Mouse (Mus musculus): ENCODE data around the gene Rdh1.

Rdh1 gene

DNA sequence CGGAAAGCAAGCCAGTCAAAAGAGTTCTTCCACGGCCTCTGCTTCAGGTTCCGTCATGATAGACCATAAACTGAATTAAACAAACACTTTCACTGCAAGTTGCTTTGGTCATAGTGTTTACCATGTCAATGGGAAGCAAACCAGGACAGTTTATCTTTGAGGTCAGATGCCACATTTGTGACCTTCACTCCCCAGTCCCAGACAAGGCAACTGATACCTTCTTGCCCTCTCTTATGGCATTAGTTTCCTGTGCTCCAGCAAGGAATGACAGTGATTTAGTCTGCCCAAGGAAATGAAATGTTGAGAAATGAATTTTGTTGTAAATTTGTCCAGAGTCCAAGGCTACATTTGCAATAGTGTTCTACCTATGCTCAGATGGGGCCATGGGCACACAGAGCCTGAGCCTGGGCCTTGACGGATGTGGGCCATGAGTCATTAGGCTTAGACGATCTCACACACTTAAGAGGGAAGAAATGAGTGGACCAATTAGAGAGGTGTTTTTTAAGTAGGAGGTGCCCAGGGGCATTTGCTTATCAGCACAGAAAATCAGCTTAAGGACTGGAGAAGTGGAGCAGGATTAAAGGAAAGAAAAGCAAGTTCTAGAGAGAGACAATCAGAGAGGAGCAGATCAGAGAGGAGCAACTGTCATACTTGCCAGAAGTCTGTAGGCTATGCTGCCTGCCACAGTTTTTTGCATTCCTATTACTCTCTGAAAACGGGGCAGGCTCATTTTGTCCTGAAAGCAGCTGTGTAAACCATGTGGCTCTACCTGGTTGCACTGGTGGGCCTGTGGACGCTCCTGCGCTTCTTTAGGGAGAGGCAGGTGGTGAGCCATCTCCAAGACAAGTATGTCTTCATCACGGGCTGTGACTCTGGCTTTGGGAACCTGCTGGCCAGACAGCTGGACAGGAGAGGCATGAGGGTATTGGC, at the start of gene Rdh1, which contains the start of gene Rdh16f1:
TSS of gene Rdh1 (plus strand) at position 541 of the 930 bp plus-strand sequence.
TSS of gene Rdh16f1 (plus strand) at position 607 of the 930 bp plus-strand sequence.
- DNase-seq, result no peak

DNA sequence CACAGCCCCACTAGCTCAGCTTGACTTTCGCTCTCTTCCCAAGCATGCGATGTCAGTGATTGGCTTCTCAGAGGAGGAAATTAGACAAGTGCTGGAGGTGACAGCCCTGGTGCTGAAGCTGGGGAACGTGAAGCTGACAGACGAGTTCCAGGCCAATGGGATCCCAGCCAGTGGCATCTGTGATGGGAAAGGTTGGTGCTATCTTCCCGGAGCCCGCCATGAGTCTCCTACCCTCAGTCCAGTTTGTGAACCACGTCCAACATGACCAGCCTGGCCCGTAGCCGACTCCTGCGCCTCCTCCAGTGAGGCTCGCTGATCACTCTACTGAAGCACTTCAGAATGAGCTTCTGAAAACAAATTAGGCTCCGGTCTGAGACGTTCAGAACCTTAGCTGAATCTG, 49.2 kb upstream of the Rdh1 start:
- no peak for DNase-seq

DNA sequence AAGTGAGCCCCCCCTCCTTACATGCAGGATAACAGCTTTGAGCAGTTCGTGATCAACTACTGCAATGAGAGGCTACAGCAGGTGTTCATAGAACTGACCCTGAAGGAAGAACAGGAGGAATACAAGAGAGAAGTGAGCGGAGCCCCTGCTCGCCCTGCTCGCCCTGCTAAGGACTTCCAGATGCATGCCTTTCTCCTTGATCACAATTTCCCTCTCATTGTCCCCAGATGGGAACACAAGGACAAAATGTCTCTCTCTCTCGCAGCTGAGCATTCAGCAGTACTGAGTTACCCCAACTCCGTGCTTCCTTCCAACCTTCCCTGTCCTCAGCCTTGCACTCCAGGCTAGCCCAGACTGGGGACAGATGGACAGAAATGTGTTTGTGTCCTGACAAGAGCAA, 46.8 kb upstream of the Rdh1 start:
- no peak for DNase-seq

DNA sequence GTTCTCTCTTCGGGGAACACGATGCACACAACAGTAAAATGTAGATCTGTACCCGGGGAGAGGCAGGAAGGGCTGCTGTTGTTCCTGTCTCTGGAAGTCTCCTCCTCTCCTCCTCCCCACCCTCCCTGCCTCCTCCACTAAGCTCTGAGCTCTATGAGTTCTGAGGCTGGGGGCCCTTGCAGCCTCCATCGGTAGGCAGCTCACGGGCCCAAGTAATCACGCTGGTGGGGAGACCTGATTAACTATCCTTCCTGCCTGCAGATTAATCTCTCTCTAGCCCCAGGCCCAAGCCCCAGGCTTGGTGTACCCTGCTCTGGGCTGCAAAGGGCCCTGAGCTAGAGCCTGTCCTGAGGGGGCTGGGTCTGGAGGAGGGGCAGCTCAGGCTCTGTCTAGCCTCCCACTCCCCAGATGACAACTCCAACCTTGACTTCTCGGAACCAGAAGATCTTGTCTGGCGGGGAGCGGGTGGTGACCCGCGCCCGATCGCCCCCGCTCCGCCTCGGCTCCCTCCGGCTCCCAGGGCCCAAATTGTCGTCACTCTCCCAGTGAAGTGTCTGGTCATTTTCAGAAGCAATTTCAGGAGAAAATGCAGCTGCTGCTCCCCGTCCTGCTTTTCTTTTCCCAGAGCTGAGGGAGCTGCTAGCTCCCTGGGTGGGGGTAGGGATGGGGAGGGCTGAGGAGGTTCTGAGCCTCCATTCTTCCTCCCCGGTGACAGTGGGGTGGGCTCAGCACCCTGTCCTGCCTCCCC, 37.7 kb upstream of the Rdh1 start:
- no peak for DNase-seq

DNA sequence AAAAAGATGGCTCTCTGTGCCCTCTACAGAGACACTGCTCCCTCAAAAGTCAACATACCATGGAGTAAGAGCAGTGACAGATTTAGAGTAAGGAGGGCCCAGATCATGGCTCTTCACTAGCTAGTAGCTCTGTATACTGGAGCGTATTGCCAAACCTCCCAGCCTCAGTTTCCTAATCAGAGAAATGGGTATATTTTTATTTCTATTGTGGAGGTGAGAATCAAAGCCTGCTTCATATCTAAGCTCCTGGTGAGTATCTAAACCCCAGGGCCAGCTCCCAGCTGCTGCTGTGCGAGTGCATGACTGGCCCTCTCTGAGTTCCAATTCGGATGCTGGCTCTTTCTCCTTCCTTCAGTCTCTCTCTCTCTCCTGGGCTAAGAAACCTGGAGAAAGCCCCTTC, 35.3 kb upstream of the Rdh1 start, which contains the start of gene Tac2:
TSS of gene Tac2 (plus strand) at position 301 of the 400 bp plus-strand sequence.
- no peak for DNase-seq

DNA sequence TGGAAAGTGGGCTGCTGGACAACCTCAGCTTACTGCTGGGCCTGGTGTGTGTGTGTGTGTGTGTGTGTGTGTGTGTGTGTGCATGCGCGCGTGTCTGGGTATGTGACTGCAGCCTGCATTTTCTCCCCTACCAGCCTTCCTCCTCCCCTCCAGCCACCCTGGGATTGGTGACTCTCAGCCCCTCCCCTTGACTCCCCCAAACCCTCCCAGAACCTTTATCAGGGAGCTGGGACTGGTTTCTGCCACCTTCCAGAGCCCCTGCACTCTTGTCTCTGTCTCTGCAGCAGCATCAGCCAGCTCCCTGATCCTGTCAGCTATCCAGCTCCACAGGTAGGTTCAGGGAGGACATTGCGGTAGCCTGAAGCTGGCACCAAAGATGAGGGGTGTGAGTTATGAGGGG, 34.4 kb upstream of the Rdh1 start:
- no peak for DNase-seq

DNA sequence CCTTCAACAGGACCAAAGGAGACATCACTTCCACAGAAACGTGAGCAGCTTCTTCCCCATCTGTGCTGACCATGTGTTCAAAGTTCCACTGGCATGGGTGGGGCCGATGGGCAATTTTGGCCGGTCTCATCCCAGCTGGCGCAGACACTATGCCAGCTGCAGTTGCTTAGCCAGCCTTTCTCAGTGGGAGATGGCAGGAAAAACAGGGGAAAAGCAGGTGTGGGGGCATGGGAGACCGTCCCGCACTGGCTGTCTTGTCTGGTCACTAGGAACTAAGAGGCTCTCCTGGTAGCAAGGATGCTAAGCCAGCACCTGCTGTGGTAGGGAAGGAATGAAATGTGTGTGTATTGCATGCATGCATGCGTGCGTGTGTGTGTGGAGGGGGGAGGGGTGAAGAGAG, 31.1 kb upstream of the Rdh1 start:
- DNase-seq, result no peak

DNA sequence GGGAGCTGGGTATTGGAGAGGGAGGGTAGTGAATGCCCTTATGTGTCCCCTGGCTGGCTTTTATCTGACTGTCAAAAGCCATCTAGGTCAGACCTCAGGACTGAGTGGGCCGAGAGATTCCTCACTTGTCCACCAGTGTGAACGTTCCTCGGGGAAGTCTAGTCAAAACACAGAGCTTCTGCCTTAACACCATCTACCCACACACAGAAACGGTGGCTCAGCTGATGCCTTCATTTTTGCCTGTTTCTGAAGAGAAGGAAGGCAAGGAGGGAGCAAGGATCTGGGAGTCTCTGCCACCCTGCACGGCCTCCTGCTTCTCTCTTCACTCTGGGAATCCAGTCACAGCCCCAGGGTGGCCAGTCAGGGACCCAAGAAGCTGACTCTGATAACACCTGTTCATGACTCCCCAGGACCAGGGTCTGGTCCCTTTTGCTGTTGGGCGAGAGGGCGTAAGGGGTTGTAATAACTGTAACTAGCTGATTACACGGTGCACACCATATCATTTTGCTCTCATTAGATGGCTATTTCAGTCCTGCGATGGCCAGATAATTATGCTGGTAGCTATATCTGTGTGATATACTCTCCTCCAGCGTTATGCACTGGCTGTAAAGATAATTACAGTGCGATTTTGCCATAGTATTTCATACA, 29.1 kb upstream of the Rdh1 start:
- DNase-seq, result no peak

DNA sequence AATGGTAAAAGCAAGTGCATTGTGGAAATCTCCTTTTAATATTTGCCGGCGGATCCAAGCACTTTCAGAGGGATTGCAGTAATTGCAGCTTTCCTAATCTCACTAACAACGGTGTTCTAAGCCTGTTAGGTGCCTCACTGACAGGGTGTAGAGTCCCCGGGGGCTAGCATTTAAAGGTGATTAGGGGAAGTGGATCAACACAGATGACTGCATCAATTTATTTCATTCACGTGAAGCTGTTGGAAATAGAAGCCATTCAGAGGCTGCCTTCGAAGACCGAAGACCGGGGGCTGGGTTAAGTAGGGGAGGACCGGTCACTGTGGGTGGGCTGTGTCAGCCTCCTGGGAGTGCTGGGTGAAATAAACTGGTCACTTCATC, 28.6 kb upstream of the Rdh1 start:
- no peak for DNase-seq

DNA sequence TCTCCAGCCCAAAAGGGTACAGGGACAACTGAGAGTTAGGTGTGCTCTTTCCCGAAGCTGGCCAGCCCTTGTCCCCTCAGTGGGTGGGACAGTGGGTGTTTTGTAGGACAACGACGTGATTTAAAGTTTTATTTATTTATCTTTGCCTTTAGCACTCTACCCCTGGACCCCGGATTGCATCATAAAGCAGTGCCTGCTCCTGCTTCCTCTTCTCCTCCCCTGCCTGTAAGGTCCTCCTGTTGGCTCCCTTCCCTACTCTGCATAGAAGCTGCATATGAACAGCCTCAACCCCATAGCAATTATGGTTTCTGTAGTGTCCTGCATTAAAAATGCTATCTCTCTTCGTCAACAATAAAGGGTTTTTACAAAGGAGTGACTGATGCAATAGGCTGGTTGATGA, 28.1 kb upstream of the Rdh1 start:
- no peak for DNase-seq

DNA sequence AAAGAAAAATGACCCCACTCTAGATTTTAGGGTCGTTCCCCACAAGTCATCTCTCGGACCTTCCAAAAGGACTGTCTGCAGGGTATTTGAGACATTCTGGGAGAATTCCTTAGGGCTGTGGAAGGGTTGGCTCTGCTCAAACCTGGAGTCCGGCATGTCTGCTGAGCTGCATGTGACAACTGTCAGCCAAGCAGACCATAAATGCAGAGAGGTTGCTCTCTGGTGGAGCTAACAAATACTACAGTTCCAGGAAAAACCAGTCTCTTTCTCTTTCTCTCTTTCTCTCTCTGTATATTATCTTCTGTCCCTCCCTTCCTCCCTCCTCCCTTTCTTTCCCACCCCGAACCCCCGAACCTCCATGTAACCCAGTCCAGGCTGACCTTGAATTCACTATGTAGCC, 25.1 kb upstream of the Rdh1 start:
- DNase-seq, result no peak

DNA sequence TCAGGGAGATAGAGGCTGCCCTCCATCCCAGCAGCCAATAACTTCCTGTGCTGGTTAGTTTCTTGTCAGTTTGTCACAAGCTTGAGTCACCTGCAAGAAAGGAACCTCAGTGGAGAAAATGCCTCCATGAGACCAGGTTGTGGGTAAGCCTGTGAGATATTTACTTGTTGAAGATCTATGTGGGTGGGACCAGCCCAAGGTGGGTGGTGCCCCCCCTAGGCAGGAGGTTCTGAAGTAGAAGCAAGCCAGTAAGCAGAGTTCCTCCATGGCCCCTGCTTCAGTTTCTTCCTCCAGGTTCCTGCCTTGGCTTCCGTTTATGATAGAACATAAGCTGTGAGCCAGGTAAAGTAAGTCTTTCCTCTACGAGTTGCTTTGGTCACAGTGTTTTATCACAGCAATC, 23.3 kb upstream of the Rdh1 start:
- DNase-seq, result no peak

DNA sequence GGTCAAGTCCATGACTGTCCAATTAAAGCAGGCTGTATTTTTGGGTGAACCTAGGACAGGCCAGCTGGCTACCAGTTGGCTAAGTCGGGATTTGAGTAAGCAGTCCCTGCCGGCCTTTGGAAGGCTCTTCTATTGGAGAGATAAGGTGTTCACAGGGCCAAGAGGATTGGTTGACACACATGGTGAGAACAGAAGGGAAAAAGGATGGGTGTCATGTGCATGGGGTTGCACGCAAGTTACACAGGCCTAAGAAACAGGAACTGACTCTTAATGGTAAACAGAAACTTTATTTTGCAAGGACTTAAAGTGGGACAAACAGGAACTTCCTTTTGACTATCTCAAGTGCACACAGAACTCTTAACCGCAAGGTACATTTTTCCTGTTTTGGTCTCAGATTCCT, 22.6 kb upstream of the Rdh1 start:
- no peak for DNase-seq

DNA sequence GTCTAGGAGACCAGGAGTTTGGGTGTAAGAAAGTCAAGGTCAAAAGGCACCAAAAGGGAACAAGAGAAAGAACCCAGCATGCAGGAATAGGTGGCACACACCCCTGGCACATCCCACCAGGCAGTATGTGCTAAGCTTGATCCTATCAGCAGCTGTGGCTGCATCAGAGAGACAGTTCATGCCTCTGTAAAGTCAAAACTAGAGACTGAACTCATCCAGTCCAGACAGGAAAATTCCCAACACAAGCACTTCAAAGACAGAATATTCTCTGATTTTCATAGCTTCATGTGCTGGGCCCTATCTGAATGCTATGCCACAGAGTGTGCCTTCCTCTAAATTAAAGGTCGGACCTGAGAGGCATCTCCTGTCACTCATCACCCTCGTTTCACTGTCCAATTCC, 22.0 kb upstream of the Rdh1 start:
- no peak for DNase-seq

DNA sequence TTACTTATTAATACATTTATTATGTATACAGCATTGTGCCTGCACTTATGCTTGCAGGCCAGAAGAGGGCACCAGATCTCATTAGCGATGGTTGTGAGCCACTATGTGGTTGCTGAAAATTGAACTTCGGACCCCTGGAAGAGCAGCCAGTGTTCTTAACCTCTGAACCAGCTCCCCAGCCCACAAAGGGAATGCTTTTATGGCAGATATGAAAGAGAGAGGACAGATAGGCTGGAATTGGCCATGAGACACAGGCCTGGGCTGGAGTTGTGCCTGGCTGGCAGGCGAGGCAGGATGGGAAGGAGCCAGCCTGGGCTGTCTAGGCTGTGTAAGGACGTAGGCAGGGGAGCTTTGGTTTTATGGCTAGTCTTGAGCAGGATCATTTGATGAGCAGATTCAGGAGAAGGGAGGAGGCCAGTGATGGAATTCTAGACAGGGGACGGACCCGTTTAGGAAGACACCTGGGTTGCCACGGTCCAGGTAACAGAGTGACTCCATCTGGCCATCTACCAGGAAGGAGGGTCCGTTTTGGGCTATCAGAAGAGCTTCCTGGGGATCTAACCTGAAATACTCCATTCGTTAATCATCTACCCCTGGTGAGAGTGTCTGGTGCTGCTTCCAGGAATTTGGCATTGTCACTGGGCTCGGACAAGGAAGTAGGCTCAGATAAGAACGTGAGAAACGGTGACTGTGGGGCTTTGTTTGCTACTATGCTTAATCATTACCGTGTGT, 21.2 kb upstream of the Rdh1 start:
- DNase-seq, result peak; percentile 34

DNA sequence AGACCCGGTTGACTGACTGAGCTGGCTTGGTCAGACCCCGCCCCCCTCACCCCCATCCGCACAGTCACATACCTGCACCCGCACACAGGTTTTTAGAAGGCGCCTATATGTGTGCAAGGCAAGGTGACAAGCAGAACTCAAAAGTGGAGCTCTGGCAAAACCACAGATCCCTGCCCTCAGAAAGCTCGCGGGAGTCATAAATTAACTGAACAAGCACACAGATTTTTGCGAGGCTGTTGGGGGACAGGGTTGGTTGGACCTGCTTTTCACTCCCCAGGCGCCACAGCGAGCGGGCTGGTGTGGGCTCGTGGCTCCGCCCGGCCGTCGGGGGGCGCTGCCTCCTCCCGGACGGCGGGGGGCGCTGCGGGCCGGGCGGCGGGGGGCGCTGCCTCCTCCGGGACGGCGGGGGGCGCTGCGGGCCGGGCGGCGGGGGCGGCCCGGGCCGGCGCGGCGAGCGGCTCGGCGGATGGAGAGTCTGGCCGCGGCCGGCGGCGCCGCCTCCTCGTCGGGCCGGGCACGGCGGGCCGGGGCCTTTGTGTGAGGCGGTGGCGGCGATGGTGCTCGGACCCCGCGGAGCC, 20.3 kb upstream of the Rdh1 start, which contains the start of gene Zbtb39:
TSS of gene Zbtb39 (plus strand) at position 456 of the 578 bp plus-strand sequence.
- DNase-seq, result peak; percentile 85

DNA sequence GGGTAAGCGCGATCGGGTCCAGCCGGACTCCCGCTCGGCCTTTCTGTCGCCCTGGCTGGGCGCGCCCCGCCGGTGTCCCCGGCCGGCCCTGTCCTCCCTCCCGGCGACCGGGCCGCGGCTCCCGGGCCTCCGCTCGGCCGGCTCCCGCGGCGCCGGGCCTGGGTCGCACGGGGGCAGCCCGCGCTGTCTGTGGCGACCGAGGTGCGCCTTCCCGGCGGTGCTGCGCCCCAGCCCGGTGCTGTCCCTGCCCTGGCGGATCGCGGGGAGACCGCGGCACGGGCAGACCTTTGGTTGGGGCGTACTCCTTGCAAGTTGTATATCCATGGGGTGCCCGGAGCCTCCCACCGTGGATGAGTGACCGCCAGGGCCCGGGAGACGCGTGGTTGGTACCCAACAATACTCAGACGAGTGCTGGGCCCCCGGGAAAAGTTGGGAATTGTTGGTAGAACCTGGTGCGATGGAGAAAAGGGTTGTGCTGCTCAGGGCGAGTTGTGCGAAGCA, 19.8 kb upstream of the Rdh1 start:
- peak; percentile 49 for DNase-seq

DNA sequence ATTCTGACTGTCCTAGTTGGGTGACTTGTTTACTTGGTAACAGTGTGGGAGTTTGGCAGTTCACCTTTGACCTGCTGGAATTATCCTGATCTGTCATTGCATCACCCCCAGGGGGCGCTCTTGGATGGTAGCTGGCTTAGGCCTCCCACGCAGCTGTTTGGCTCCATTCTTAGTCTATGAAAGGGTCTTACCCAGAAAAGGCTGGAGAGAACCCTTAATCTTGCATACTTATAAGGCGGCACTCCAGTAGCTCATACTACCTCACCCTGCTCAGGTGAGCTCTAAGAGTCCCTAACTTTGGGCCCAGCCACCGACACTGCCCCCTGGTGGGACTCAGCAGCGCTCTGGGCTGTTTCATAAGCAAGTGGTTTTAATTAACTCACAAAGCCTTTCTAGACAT, 14.9 kb upstream of the Rdh1 start:
- peak; percentile 43 for DNase-seq

DNA sequence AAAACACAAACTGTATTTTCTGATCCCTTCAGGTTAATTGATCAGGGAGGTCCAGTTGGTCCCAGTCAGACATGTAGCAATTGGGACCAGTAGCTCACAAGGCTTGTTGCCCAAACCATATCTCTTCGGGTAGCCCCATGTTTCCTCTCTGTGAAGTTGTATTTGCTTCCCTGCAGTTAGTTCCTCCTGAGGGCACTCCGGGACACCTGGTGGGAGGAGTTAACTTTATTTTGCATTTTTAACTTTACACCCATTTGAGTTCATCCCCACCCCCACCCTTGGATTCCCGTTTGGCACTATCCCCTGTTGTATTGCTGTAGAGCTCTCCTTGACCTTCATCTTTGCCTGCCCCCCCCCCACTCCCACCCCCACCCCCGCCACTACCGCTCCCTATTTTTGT, 13.6 kb upstream of the Rdh1 start:
- no peak for DNase-seq

DNA sequence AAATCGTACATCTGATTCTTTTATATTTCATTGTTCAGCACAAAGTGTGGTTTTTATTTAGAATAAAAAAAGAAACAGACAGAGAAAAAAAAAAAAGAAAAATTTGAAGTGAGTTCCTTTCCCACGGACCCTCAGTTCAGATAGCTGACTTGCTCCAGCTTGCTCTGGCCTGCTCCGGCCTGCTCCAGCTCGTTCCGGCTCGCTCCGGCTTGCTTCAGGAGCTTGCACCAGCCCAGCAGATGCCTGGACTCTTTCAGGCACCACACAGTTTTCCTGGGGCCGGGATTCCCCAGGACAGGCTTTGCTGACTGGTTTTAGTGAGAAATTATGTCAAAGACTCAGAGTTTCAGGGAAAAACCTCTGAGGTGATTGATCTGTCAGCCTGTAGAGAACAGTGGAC, 12.3 kb upstream of the Rdh1 start:
- DNase-seq, result no peak

DNA sequence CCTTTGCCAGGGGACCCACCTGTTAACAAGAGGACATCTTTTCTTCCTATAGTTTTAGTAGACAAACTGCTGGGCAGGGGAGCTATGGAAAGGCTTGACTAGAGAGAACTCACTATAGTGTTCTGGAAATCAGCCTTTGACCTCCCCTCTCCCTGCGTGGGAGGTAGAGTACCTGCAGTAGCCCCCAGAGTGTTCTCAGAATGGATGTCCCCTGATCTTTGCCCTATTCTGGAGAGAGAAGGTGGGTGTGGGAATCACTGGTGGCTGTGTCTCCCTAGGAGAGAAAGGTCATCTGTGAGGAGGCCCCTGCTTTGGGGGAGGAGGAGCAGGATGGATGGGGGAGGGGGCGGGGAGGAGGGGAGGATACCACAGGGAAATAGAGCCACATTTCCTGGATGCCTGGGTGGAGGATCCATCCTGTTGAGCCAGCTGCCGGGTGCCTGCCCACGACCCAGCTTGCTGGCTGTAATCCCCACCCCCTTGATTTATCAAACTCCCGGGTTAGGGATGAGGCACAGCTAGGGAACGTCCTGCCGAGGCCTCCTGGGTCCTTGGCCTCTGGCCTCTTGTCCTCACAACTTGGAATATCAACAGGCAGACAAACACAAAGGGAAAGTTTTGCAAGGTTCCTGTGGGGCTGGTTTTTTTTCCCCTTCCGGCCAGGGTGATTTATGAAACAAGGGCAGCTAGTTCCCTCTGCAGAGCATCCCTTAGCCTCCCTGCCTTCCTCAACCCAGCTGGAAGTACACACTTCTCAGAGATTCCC, 10.5 kb upstream of the Rdh1 start:
- DNase-seq, result no peak
